Mouse (Mus musculus) erythroblast, embryonic 14.5 days (primary cell): ENCODE measurements around the gene Stard9.

ENCODE experiments used
- GATA1 ChIP-seq: IDR thresholded peaks from 2 replicates; pipeline ENCODE4 v1.6.1; 2012; ENCODE audit warnings: low read length, inconsistent platforms, mixed read lengths
- TAL1 ChIP-seq: IDR thresholded peaks from 3 replicates; pipeline ENCODE4 v1.6.1; 2012; ENCODE audit warnings: low read length, inconsistent platforms, mixed read lengths

DNA sequence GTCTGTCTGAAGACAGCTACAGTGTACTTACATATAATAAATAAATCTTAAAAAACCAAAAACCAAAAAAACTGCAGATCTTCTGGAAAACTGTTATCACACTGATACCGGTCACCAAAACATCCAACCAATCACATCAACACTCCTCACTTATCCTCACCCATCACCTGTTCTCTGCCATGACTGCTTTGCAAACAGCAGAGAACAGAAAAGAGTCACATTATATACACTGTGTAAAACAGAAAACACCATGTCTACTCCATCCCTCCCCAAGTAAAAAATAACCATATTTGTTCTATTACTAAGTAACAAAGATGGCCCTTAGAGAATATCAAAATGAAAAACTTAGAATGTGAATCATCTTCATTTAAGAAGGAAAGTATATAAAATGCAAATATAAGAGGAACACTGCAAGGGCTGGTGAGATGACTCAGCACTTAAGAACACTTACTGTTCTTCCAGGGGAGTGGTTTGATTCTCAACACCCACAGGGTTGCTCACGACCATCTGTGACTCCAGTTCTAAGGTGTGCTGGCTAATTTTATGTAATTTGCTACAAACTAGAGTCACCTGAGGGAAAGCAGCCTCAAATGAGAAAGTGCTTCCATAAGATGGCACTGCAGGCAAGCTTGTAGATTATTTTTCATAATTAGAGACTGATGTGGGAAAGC lies 141.5 kb downstream of the Stard9 start:
- TF ChIP-seq GATA1 (no peak), TAL1 (no peak)
